Comparison of ENCODE assay signal across 17 mouse cellular contexts in the genomic region with DNA sequence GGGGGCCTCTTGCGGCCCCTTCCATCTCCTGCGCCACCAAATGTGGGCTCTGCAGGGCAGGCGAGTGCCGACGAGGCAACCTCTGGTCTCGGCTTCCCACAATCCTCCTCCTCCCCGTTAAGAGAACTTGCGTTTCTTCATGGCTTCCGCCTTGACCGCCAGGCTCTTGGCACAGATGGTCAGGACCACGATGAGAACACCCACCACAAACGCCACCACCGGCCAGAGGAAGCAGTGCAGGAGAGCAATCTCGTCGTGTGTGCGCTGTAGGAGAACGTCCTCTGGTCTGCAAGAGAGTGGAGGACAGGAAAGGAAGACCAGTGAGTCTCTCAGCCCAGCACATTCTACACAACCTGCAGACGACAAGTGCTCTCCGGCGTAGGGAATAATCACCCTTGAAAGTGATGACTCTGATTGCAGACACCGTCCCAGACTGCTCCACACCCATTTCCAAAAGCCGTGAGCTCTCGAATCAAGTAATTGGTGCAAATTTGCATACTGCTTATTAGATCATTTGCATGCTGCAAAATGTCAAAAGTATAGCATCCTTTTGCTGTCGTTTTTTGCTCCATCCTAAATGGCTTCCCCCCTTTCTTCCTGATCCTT. TPM values are rescaled to one million over a fixed set of nuclear protein-coding genes. Genes with fewer than 3 reads are reported as not detected.
DNase-seq lines count a peak whose midpoint lies in the region; ATAC-seq and TF ChIP-seq lines count a peak whose summit lies in the region.
"Had no signal": no experiment of that assay in that cellular context is flagged by ENCODE, and none has a peak within 500 bp of the region (broad histone marks: within the 10 kb centered on the region; RNA-seq: fewer than 3 reads in every experiment).

No protein-coding gene starts in this region.

- H3K9me3 ChIP-seq in heart, embryonic 10.5 days: no peaks in the 10 kb centered on the region; the same call in 1 of the 2 replicates
- 0 out of 2 replicates have a peak, but pooled peaks cover 3% of the 10 kb centered on the region for H3K9me3 ChIP-seq in hindbrain, embryonic 10.5 days
- no peaks in the 10 kb centered on the region for H3K9me3 ChIP-seq in hindbrain, embryonic 16.5 days (ENCODE audit: control insufficient read depth, low read length)
- H3K9me3 ChIP-seq in midbrain, embryonic 14.5 days (ENCODE audit: control insufficient read depth, low read length): no peaks in the 10 kb centered on the region
- H3K9me3 ChIP-seq: lung, embryonic 15.5 days had no signal

- no peak for DNase-seq in heart, embryonic 10.5 days (ENCODE audit: low spot score)
- no peak for DNase-seq in heart, adult 18-20 months
- peak; percentile 7 for DNase-seq in hindbrain, embryonic 10.5 days (ENCODE audit: low spot score)
- DNase-seq in testis, postnatal 14 days (ENCODE audit: low spot score): no peak
- DNase-seq in midbrain, embryonic 14.5 days: no peak
- DNase-seq: adrenal gland, adult 8-10 months; cerebellum, adult 18-20 months; kidney, postnatal 10 days; layer of hippocampus, adult 9-11 months; retina, postnatal 1 day had no signal

- ATAC-seq in hindbrain, embryonic 16.5 days: no peak
- no peak for ATAC-seq in midbrain, embryonic 14.5 days (ENCODE audit: low FRiP score, low TSS enrichment)
- ATAC-seq: intestine, embryonic 16.5 days had no signal

- 60% methylated on average over 24 of the region's 24 CpGs for WGBS in heart, embryonic 10.5 days
- 70% methylated on average over 24 of the region's 24 CpGs for WGBS in hindbrain, embryonic 10.5 days
- 73% methylated on average over 24 of the region's 24 CpGs for WGBS in hindbrain, embryonic 16.5 days
- 75% methylated on average over 24 of the region's 24 CpGs for WGBS in midbrain, embryonic 14.5 days

- peak; percentile 23; the same call in 1 of the 2 replicates for TF ChIP-seq POLR2A in testis, adult 2 months (IDR thresholded peaks at IDR 0.05; ENCODE audit: control insufficient read depth, low read depth, low read length)

- peak; percentile 30; the same call in 1 of the 2 replicates for TF ChIP-seq CTCF in testis, adult 2 months (IDR thresholded peaks at IDR 0.05; ENCODE audit: control insufficient read depth, insufficient read depth, insufficient replicate concordance, low read depth, low read length)

- H3K9ac ChIP-seq in hindbrain, embryonic 16.5 days (ENCODE audit: low read depth, low read length): no peak overlapping the region
- no peak overlapping the region for H3K9ac ChIP-seq in midbrain, embryonic 14.5 days (replicated peaks; ENCODE audit: low read length)
- H3K9ac ChIP-seq: lung, embryonic 15.5 days had no signal

- H3K27me3 ChIP-seq in heart, embryonic 10.5 days (ENCODE audit: insufficient read depth, poor library complexity, severe bottlenecking): no peaks in the 10 kb centered on the region
- no peaks in the 10 kb centered on the region for H3K27me3 ChIP-seq in hindbrain, embryonic 10.5 days (ENCODE audit: insufficient read depth, poor library complexity, severe bottlenecking)
- no peaks in the 10 kb centered on the region for H3K27me3 ChIP-seq in hindbrain, embryonic 16.5 days (replicated peaks; ENCODE audit: control insufficient read depth, insufficient read depth, low read length)
- H3K27me3 ChIP-seq in testis, adult 2 months (ENCODE audit: control insufficient read depth, insufficient read depth, low read length): no peaks in the 10 kb centered on the region
- no peaks in the 10 kb centered on the region for H3K27me3 ChIP-seq in midbrain, embryonic 14.5 days (ENCODE audit: control insufficient read depth, insufficient read depth, low read length)
- H3K27me3 ChIP-seq: lung, embryonic 15.5 days had no signal

- peak overlapping the region; percentile 30; the same call in 1 of the 2 replicates for H3K4me3 ChIP-seq in heart, embryonic 10.5 days
- no peak overlapping the region for H3K4me3 ChIP-seq in hindbrain, embryonic 10.5 days
- H3K4me3 ChIP-seq in hindbrain, embryonic 16.5 days (ENCODE audit: low read length): no peak overlapping the region
- peak overlapping the region; percentile 93 for H3K4me3 ChIP-seq in testis, adult 2 months (ENCODE audit: control insufficient read depth, low read depth, low read length)
- no peak overlapping the region for H3K4me3 ChIP-seq in midbrain, embryonic 14.5 days (replicated peaks; ENCODE audit: low read depth, low read length)
- H3K4me3 ChIP-seq: lung, embryonic 15.5 days; midbrain, embryonic 10.5 days had no signal

- H3K4me1 ChIP-seq in heart, embryonic 10.5 days: peaks cover 10% of the 10 kb centered on the region; the same call in 1 of the 2 replicates
- peaks cover 9% of the 10 kb centered on the region for H3K4me1 ChIP-seq in hindbrain, embryonic 10.5 days (replicated peaks)
- no peaks in the 10 kb centered on the region for H3K4me1 ChIP-seq in hindbrain, embryonic 16.5 days (ENCODE audit: control insufficient read depth, insufficient read depth, low read depth, low read length)
- peaks cover 5% of the 10 kb centered on the region; the same call in 1 of the 2 replicates for H3K4me1 ChIP-seq in testis, adult 2 months (ENCODE audit: control insufficient read depth, insufficient read depth, low read length)
- H3K4me1 ChIP-seq in midbrain, embryonic 14.5 days (ENCODE audit: control insufficient read depth, insufficient read depth, low read length): no peaks in the 10 kb centered on the region
- H3K4me1 ChIP-seq: lung, embryonic 15.5 days had no signal

- no peak overlapping the region for H3K27ac ChIP-seq in heart, embryonic 10.5 days
- H3K27ac ChIP-seq in hindbrain, embryonic 10.5 days: no peak overlapping the region
- no peak overlapping the region for H3K27ac ChIP-seq in hindbrain, embryonic 16.5 days (ENCODE audit: low read depth, low read length)
- peak overlapping the region; percentile 94 for H3K27ac ChIP-seq in testis, adult 2 months (ENCODE audit: control insufficient read depth, insufficient read depth, low read depth, low read length)
- no peak overlapping the region for H3K27ac ChIP-seq in midbrain, embryonic 14.5 days (replicated peaks; ENCODE audit: low read depth, low read length)
- H3K27ac ChIP-seq: lung, embryonic 15.5 days; midbrain, embryonic 10.5 days had no signal

- H3K36me3 ChIP-seq in heart, embryonic 10.5 days: 0 out of 2 replicates have a peak, but pooled peaks cover 5% of the 10 kb centered on the region
- H3K36me3 ChIP-seq in hindbrain, embryonic 10.5 days: peaks cover 5% of the 10 kb centered on the region; the same call in 1 of the 2 replicates
- no peaks in the 10 kb centered on the region for H3K36me3 ChIP-seq in hindbrain, embryonic 16.5 days (ENCODE audit: control insufficient read depth, insufficient read depth, low read length)
- H3K36me3 ChIP-seq in testis, adult 2 months (ENCODE audit: control insufficient read depth, insufficient read depth, low read length): no peaks in the 10 kb centered on the region
- H3K36me3 ChIP-seq in midbrain, embryonic 14.5 days (ENCODE audit: control insufficient read depth, insufficient read depth, low read length): no peaks in the 10 kb centered on the region
- H3K36me3 ChIP-seq: G1E; lung, embryonic 15.5 days had no signal

- no peak overlapping the region for H3K4me2 ChIP-seq in hindbrain, embryonic 16.5 days (ENCODE audit: low read length)
- H3K4me2 ChIP-seq in midbrain, embryonic 14.5 days (ENCODE audit: low read length): no peak overlapping the region
- H3K4me2 ChIP-seq: lung, embryonic 15.5 days had no signal

RNA-seq across cellular contexts. Expression of gene Kcnmb4, which starts 55.5 kb away (rescaled TPM):
- 5.0 and 8.0 TPM in 2 replicates for polyA plus RNA-seq in heart, embryonic 10.5 days (2016; fragmentation: Nextera tagmentation; extraction: Ambion mirVana)
- under 1 TPM; 0.32 to 0.64 TPM for total RNA-seq in heart, adult 18-20 months (2021)
- polyA plus RNA-seq in hindbrain, embryonic 10.5 days (2016; fragmentation: Nextera tagmentation; extraction: Ambion mirVana): 10.5 and 12.9 TPM in 2 replicates
- 28.3 and 30.9 TPM in 2 replicates for polyA plus RNA-seq in hindbrain, embryonic 16.5 days (2015; fragmentation: Nextera tagmentation; extraction: Ambion mirVana)
- 145 and 169 TPM in 2 replicates for polyA plus RNA-seq in testis, adult 2 months (2012; rRNA removed)
- polyA plus RNA-seq in midbrain, embryonic 14.5 days (2014; fragmentation: Nextera tagmentation; extraction: Ambion mirVana): 18.8 and 22.1 TPM in 2 replicates
- total RNA-seq: hematopoietic stem cell, adult 5-6 weeks had no signal
- polyA plus RNA-seq: G1E had no signal

Comparison
In these comparisons a context has a peak if more than half of its experiments do, and no peak if none do; other contexts are left out.
1. H3K4me3 ChIP-seq: peak in heart, embryonic 10.5 days (single experiment) and testis, adult 2 months (single experiment); none in hindbrain, embryonic 10.5 days (single experiment), hindbrain, embryonic 16.5 days (single experiment) and midbrain, embryonic 14.5 days (single experiment).